Mouse (Mus musculus) hematopoietic stem cell, adult 5-6 weeks (primary cell): ENCODE measurements at regions not wholly inside any gene's neighbourhood (a gene's known extent, or its start where the extent isn't known, plus 50 kb on each side); places are given as distances from the start of the nearest gene placed in this dataset.
A peak's percentile ranks its signal among the peaks of the same experiment; 100 is the strongest.
"Not testable (repeated sequence)": the region's sequence is repeated elsewhere in the genome, so short reads cannot be mapped to it uniquely, and the experiment has no call there.

ENCODE experiments used
- ATAC-seq, 2 experiments: fragments of 125-278 bp in 1 of 2; replicated peaks in 1 of 2; 2 replicates each; pipeline ENCODE4 v1.8.0; 2016 to 2017; ENCODE audit warnings: inconsistent platforms in 2 of 2, mild to moderate bottlenecking in 2 of 2, moderate number of reproducible peaks in 2 of 2, low read depth in 1 of 2, moderate TSS enrichment in 1 of 2; ENCODE audit not compliant: low FRiP score in 2 of 2, poor library complexity in 2 of 2, severe bottlenecking in 2 of 2, insufficient read depth in 1 of 2, low TSS enrichment in 1 of 2

- no peak for ATAC-seq
These were observed 135.8 kb upstream of the Arid1b start for GRCm38 (mm10) chr17:4858304-4858703.

- ATAC-seq, result no peak
These were observed 129.2 kb upstream of the Arid1b start for GRCm38 (mm10) chr17:4864901-4865300.

GRCm38 (mm10) chr17:4865621-4866020 is 128.5 kb upstream of the Arid1b start:
- no peak for ATAC-seq

GRCm38 (mm10) chr17:4866026-4866896 is 127.9 kb upstream of the Arid1b start:
- no peak for ATAC-seq

- ATAC-seq, result no peak
These were observed 127.0 kb upstream of the Arid1b start for GRCm38 (mm10) chr17:4867083-4867482.

GRCm38 (mm10) chr17:4867754-4868445 is 126.2 kb upstream of the Arid1b start:
- ATAC-seq, result peak in 1 of 2 experiments; percentile 29; a peak in 1 of 4 replicates

- no peak for ATAC-seq
These were observed 125.7 kb upstream of the Arid1b start for GRCm38 (mm10) chr17:4868446-4868825.

- no peak for ATAC-seq
These were observed 125.3 kb upstream of the Arid1b start for GRCm38 (mm10) chr17:4868861-4869260.

- ATAC-seq, result no peak
These were observed 122.9 kb upstream of the Arid1b start for GRCm38 (mm10) chr17:4871267-4871666.

- ATAC-seq, result no peak
These were observed 119.7 kb upstream of the Arid1b start for GRCm38 (mm10) chr17:4874459-4874858.

GRCm38 (mm10) chr17:4875086-4876046 is 118.8 kb upstream of the Arid1b start:
- ATAC-seq, result peak in 1 of 2 experiments; percentile 42; a peak in 1 of 4 replicates

- no peak for ATAC-seq
These were observed 117.7 kb upstream of the Arid1b start for GRCm38 (mm10) chr17:4876431-4876830.

GRCm38 (mm10) chr17:4881473-4881872 is 112.7 kb upstream of the Arid1b start:
- ATAC-seq, result peak; percentile 46 to 78; a peak in 3 of 4 replicates

GRCm38 (mm10) chr17:4884083-4884482 is 110.0 kb upstream of the Arid1b start:
- ATAC-seq, result 0 out of 4 replicates have a peak, but pooled peaks of 1 of the 2 experiments have one; percentile 14

GRCm38 (mm10) chr17:4884761-4885160 is 109.4 kb upstream of the Arid1b start:
- ATAC-seq, result no peak

GRCm38 (mm10) chr17:4887331-4887730 is 106.8 kb upstream of the Arid1b start:
- ATAC-seq, result not testable (repeated sequence)

GRCm38 (mm10) chr17:4889577-4889976 is 104.6 kb upstream of the Arid1b start:
- ATAC-seq, result no peak
